Mouse (Mus musculus) kidney, adult 2 months (tissue): ENCODE results near the gene Cldnd2. TPM values are rescaled to one million over a fixed set of nuclear protein-coding genes. Genes with fewer than 3 reads are reported as not detected.

ENCODE experiments used
- DNase-seq: peaks from one replicate; pipeline ENCODE4 v3.0.0; 2021
- H3K27ac ChIP-seq: fragments of 200-500 bp; 2 replicates; pipeline ENCODE4 v1.5.1; 2012; ENCODE audit warnings: low read depth, low read length, control low read depth, inconsistent platforms; ENCODE audit not compliant: insufficient read depth
- H3K27me3 ChIP-seq: fragments of 200-500 bp; replicated peaks from 2 replicates; pipeline ENCODE4 v1.6.1; 2012; ENCODE audit warnings: mild to moderate bottlenecking, moderate library complexity, low read length, inconsistent platforms; ENCODE audit not compliant: control insufficient read depth, insufficient read depth
- H3K36me3 ChIP-seq: fragments of 200-500 bp; 2 replicates; pipeline ENCODE4 v1.6.1; 2012; ENCODE audit warnings: mild to moderate bottlenecking, moderate library complexity, low read length, inconsistent platforms; ENCODE audit not compliant: control insufficient read depth, insufficient read depth
- H3K4me1 ChIP-seq: fragments of 200-500 bp; 2 replicates; pipeline ENCODE4 v1.6.1; 2011; ENCODE audit warnings: low read length; ENCODE audit not compliant: control insufficient read depth, insufficient read depth
- H3K4me3 ChIP-seq: fragments of 200-500 bp; 2 replicates; pipeline ENCODE4 v1.5.1; 2011; ENCODE audit warnings: mild to moderate bottlenecking, low read depth, low read length, control low read depth; ENCODE audit not compliant: insufficient read depth
- CTCF ChIP-seq: fragments of 200-500 bp; conservative IDR thresholded peaks from 2 replicates; pipeline ENCODE4 v1.5.1; 2011; ENCODE audit warnings: low read depth, mild to moderate bottlenecking, control low read depth, low read length, moderate library complexity, mixed read lengths; ENCODE audit not compliant: insufficient read depth, insufficient read length
- POLR2A ChIP-seq: fragments of 200-500 bp; IDR thresholded peaks from one replicate; pipeline ENCODE4 v1.6.1; 2011; ENCODE audit warnings: low read depth, low read length, control low read depth
- WGBS: fragments of 180-500 bp; shearing (Covaris S2); methylation state at CpG from one replicate; pipeline ENCODE4 v1.1.7; 2018; 5-methylcytosine and 5-hydroxymethylcytosine counted together
- polyA plus RNA-seq: library from polyadenylated mRNA; depleted of rRNA; stranded (reverse); fragments of >200 nt; gene quantifications from 2 replicates; pipeline ENCODE4 v1.2.3, GENCODE M21; 2012; rRNA removed

The Cldnd2 gene
- polyA plus RNA-seq, 1 experiment = not detected

DNA sequence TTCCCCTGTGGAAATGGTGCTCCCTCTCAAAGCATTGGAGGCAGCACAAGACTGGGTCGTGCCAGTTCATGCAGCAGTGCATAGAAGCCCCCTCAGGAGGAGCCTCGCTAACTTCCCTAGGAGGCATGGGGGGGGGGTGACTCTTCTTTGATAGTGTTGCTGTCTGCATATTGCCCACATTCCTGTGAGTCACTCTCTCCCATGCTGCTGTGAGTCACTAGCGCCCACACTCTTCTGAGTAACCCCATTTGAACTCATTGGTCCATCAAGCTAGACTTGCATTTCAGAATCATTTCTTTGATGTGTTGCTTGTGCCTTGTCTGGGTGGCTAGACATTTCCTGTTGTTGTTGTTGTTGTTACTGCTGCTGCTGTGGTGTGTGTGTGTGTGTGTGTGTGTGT, 40.6 kb downstream of the Cldnd2 start:
- no peak overlapping the region for H3K4me3 ChIP-seq
- H3K27me3 ChIP-seq = no peaks in the 10 kb centered on the region
- DNase-seq = no peak
- 53% methylated on average over 3 of the region's 3 CpGs for whole genome bisulfite sequencing
- no peaks in the 10 kb centered on the region for H3K36me3 ChIP-seq
- no peaks in the 10 kb centered on the region for H3K4me1 ChIP-seq
- H3K27ac ChIP-seq = no peak overlapping the region
- TF ChIP-seq CTCF (no peak), POLR2A (no peak)

DNA sequence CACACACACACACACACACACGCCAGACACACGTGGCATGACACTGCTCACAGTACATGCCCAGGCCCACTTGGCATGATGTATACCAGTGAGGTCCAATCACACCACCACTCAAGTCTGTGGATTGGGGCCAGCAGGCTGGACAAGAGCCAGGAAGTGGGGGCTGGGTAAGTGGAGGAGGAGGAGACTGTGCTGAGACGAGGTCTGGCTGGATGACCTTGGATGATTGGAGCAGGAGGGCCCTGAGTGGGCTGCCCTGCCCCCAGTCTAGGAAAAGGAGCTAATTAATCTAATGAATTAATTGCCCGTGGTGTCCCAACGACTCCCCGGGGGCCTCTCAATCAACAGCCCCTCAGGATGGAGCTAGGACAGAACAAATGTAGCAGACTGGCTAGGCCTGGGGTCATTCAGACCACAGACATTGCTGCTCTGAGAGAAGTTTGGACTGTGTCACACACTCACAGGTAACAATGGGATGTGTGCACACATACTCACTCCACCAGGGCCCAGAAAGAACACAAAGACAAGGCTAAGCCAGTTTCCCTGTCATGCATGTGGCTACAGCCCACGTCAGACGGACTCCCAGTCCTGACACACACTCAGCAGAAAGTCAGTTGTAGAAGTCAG, 41.6 kb downstream of the Cldnd2 start:
- 34% methylated on average over 8 of the region's 8 CpGs for WGBS
- TF ChIP-seq CTCF = no peak
- TF ChIP-seq POLR2A = no peak
- Histone ChIP-seq H3K27me3 (no peaks in the 10 kb centered on the region), H3K4me1 (no peaks in the 10 kb centered on the region), H3K36me3 (no peaks in the 10 kb centered on the region), H3K4me3 (no peak overlapping the region), H3K27ac (no peak overlapping the region)
- DNase-seq = peak; percentile 28

- 13% methylated on average over 10 of the region's 10 CpGs for WGBS
- Histone ChIP-seq H3K36me3 (no peaks in the 10 kb centered on the region), H3K4me1 (no peaks in the 10 kb centered on the region), H3K27ac (no peak overlapping the region), H3K4me3 (no peak overlapping the region), H3K27me3 (no peaks in the 10 kb centered on the region)
- DNase-seq = no peak
- no peak for TF ChIP-seq CTCF
These were observed 42.7 kb downstream of the Cldnd2 start for GRCm38 (mm10) chr7:43483236-43483635.

GRCm38 (mm10) chr7:43488646-43489045, 48.1 kb downstream of the Cldnd2 start:
- whole genome bisulfite sequencing = 20% methylated on average over 5 of the region's 5 CpGs
- no peak for DNase-seq
- H3K27ac ChIP-seq = no peak overlapping the region
- TF ChIP-seq CTCF = no peak
- TF ChIP-seq POLR2A = no peak
- no peaks in the 10 kb centered on the region for H3K27me3 ChIP-seq
- no peaks in the 10 kb centered on the region for H3K4me1 ChIP-seq
- no peaks in the 10 kb centered on the region for H3K36me3 ChIP-seq
- no peak overlapping the region for H3K4me3 ChIP-seq

GRCm38 (mm10) chr7:43489631-43490125, 49.1 kb downstream of the Cldnd2 start, which contains the start of gene Iglon5:
TSS of gene Iglon5 (minus strand) at chr7:43490075.
- TF ChIP-seq CTCF (no peak), POLR2A (no peak)
- 5% methylated on average over 20 of the region's 41 CpGs for WGBS
- Histone ChIP-seq H3K36me3 (no peaks in the 10 kb centered on the region), H3K4me1 (no peaks in the 10 kb centered on the region), H3K27me3 (no peaks in the 10 kb centered on the region), H3K27ac (no peak within 1 kb of the TSS), H3K4me3 (no peak within 1 kb of the TSS)
- DNase-seq = no peak

- no peaks in the 10 kb centered on the region for H3K27me3 ChIP-seq
- no peak overlapping the region for H3K27ac ChIP-seq
- no peaks in the 10 kb centered on the region for H3K4me1 ChIP-seq
- no peak overlapping the region for H3K4me3 ChIP-seq
- under 1% methylated on average over 13 of the region's 13 CpGs for WGBS
- H3K36me3 ChIP-seq = no peaks in the 10 kb centered on the region
- no peak for DNase-seq
- TF ChIP-seq POLR2A (no peak), CTCF (no peak)
These were observed 49.6 kb downstream of the Cldnd2 start for GRCm38 (mm10) chr7:43490182-43490584.

- DNase-seq = no peak
- Histone ChIP-seq H3K27me3 (no peaks in the 10 kb centered on the region), H3K4me1 (no peaks in the 10 kb centered on the region), H3K4me3 (no peak overlapping the region), H3K27ac (no peak overlapping the region), H3K36me3 (no peaks in the 10 kb centered on the region)
- TF ChIP-seq CTCF = no peak
- TF ChIP-seq POLR2A = no peak
- 50% methylated on average over 9 of the region's 9 CpGs for WGBS
These were observed 50.3 kb downstream of the Cldnd2 start for GRCm38 (mm10) chr7:43490861-43491260.

Other genes with a start within 250 kb of the Cldnd2 start
- 3.7 and 4.6 TPM in 2 replicates for gene Zfp715, start 127.5 kb upstream of the Cldnd2 start, polyA plus RNA-seq
- 0.04 and 0.13 TPM in 2 replicates for gene Siglecf, start 89.4 kb upstream of the Cldnd2 start, polyA plus RNA-seq
- gene Siglecg, start 32.6 kb upstream of the Cldnd2 start, polyA plus RNA-seq = 1.4 and 7.7 TPM in 2 replicates
- not detected in 2 replicates for gene Lim2, start 13.1 kb upstream of the Cldnd2 start, polyA plus RNA-seq
- gene Nkg7, start 3.7 kb upstream of the Cldnd2 start, polyA plus RNA-seq = 2.0 and 8.4 TPM in 2 replicates
- 477 and 614 TPM in 2 replicates for gene Etfb, start 3.3 kb downstream of the Cldnd2 start, polyA plus RNA-seq
- 1.8 and 3.6 TPM in 2 replicates for gene Gm45233, start 3.3 kb downstream of the Cldnd2 start, polyA plus RNA-seq
- gene Vsig10l, start 22.4 kb downstream of the Cldnd2 start, polyA plus RNA-seq = 5.9 and 6.7 TPM in 2 replicates
- 1.0 and 1.1 TPM in 2 replicates for gene Iglon5, start 49.3 kb downstream of the Cldnd2 start, polyA plus RNA-seq
- not detected in 2 replicates for gene 4931406B18Rik, start 65.2 kb downstream of the Cldnd2 start, polyA plus RNA-seq
- gene Cd33, start 103.6 kb downstream of the Cldnd2 start, polyA plus RNA-seq = 2.4 and 3.9 TPM in 2 replicates
- gene Zfp658, start 121.5 kb downstream of the Cldnd2 start, polyA plus RNA-seq = 0.91 and 1.1 TPM in 2 replicates
- 2.1 and 2.6 TPM in 2 replicates for gene Zfp719, start 138.8 kb downstream of the Cldnd2 start, polyA plus RNA-seq
- not detected in 2 replicates for gene Zfp819, start 166.4 kb downstream of the Cldnd2 start, polyA plus RNA-seq
- not detected in 2 replicates for gene Ceacam18, start 193.9 kb downstream of the Cldnd2 start, polyA plus RNA-seq
- gene Siglece, start 219.4 kb downstream of the Cldnd2 start, polyA plus RNA-seq = 2.8 and 3.8 TPM in 2 replicates
- gene Ctu1, start 231.2 kb downstream of the Cldnd2 start, polyA plus RNA-seq = 6.1 and 7.0 TPM in 2 replicates
- gene Klk14, start 249.6 kb downstream of the Cldnd2 start, polyA plus RNA-seq = 0.11 TPM in 1 of 2 replicates, not detected in the other